Mouse (Mus musculus) intestine, postnatal 0 days (tissue): ENCODE data around the gene Arhgap9. TPM values are rescaled to one million over a fixed set of nuclear protein-coding genes. Genes with fewer than 3 reads are reported as not detected.

Source experiments
- ATAC-seq: fragments of 200-750 bp; cut with Nextera tagmentation; 2 replicates; pipeline ENCODE4 v1.8.0; 2017; ENCODE audit warnings: mild to moderate bottlenecking, moderate TSS enrichment, moderate library complexity
- H3K27ac ChIP-seq: fragments of 300-500 bp; sonication (generic); 2 replicates; pipeline ENCODE4 v1.5.1; 2014; ENCODE audit warnings: mild to moderate bottlenecking, low read depth, low read length, moderate library complexity
- H3K27me3 ChIP-seq: fragments of 300-500 bp; sonication (generic); replicated peaks from 2 replicates; pipeline ENCODE4 v1.6.1; 2014; ENCODE audit warnings: low read length, mixed read lengths; ENCODE audit not compliant: control insufficient read depth, insufficient read depth
- H3K36me3 ChIP-seq: fragments of 300-500 bp; sonication (generic); 2 replicates; pipeline ENCODE4 v1.6.1; 2014; ENCODE audit warnings: mild to moderate bottlenecking, moderate library complexity; ENCODE audit not compliant: control insufficient read depth, insufficient read depth
- H3K4me1 ChIP-seq: fragments of 300-500 bp; sonication (generic); replicated peaks from 2 replicates; pipeline ENCODE4 v1.6.1; 2014; ENCODE audit warnings: antibody characterized with exemption, low read length, mixed read lengths; ENCODE audit not compliant: control insufficient read depth, insufficient read depth
- H3K4me2 ChIP-seq: fragments of 300-500 bp; sonication (generic); replicated peaks from 2 replicates; pipeline ENCODE4 v1.6.1; 2014; ENCODE audit warnings: low read depth, mild to moderate bottlenecking, moderate library complexity
- H3K4me3 ChIP-seq: fragments of 300-500 bp; sonication (generic); 2 replicates; pipeline ENCODE4 v1.5.1; 2014; ENCODE audit warnings: low read depth, low read length
- H3K9ac ChIP-seq: fragments of 300-500 bp; sonication (generic); 2 replicates; pipeline ENCODE4 v1.6.1; 2014; ENCODE audit warnings: mild to moderate bottlenecking, low read depth, low read length
- H3K9me3 ChIP-seq: fragments of 300-500 bp; sonication (generic); 2 replicates; pipeline ENCODE4 v1.6.1; 2016; ENCODE audit warnings: mixed run types; ENCODE audit not compliant: control insufficient read depth
- CTCF ChIP-seq: sonication (generic); IDR thresholded peaks from 2 replicates; pipeline ENCODE4 v1.5.1; 2016; ENCODE audit warnings: low read depth, mild to moderate bottlenecking, control low read depth, antibody characterized with exemption, moderate library complexity
- WGBS: fragments of 180-500 bp; shearing (Covaris S2); extraction: QIAGEN DNeasy Blood & Tissue Kit; methylation state at CpG from one replicate; pipeline ENCODE4 v1.1.7; 2014; 5-methylcytosine and 5-hydroxymethylcytosine counted together
- polyA plus RNA-seq: library from polyadenylated mRNA; unstranded; fragments of >200 nt; fragmentation: Nextera tagmentation; extraction: Ambion mirVana; gene quantifications from 2 replicates; pipeline ENCODE4 v1.2.1, GENCODE M21; 2015

The Arhgap9 gene
- polyA plus RNA-seq, 1 experiment from 2014 or later, result 9.5 TPM

- peak; percentile 49 for ATAC-seq
- peak; percentile 72 for TF ChIP-seq CTCF
Observed at GRCm38 (mm10) chr10:127324495-127324894, 2.7 kb downstream of the Arhgap9 start.

GRCm38 (mm10) chr10:127325454-127326016, 3.8 kb downstream of the Arhgap9 start:
- WGBS, result 43% methylated on average over 14 of the region's 14 CpGs
- Histone ChIP-seq H3K4me3 (peak overlapping the region; percentile 52), H3K27ac (no peak overlapping the region), H3K36me3 (no peaks in the 10 kb centered on the region; the same call in 1 of the 2 replicates), H3K4me1 (0 out of 2 replicates have a peak, but pooled peaks cover 4% of the 10 kb centered on the region), H3K9me3 (no peaks in the 10 kb centered on the region), H3K4me2 (peak overlapping the region; percentile 94), H3K9ac (no peak overlapping the region), H3K27me3 (0 out of 2 replicates have a peak, but pooled peaks cover 3% of the 10 kb centered on the region)
- no peak for TF ChIP-seq CTCF
- ATAC-seq, result 0 out of 2 replicates have a peak, but pooled peaks have one; percentile 1

More at GRCm38 (mm10) chr10:127324495-127324894, 2.7 kb downstream of the Arhgap9 start:
- H3K9ac ChIP-seq, result no peak overlapping the region
- 10% methylated on average over 7 of the region's 7 CpGs for WGBS
- H3K4me1 ChIP-seq, result 0 out of 2 replicates have a peak, but pooled peaks cover 4% of the 10 kb centered on the region
- H3K27me3 ChIP-seq, result 0 out of 2 replicates have a peak, but pooled peaks cover 3% of the 10 kb centered on the region
- no peak overlapping the region for H3K4me3 ChIP-seq
- H3K36me3 ChIP-seq, result no peaks in the 10 kb centered on the region
- H3K4me2 ChIP-seq, result no peak overlapping the region
- no peaks in the 10 kb centered on the region for H3K9me3 ChIP-seq
- H3K27ac ChIP-seq, result no peak overlapping the region

DNA sequence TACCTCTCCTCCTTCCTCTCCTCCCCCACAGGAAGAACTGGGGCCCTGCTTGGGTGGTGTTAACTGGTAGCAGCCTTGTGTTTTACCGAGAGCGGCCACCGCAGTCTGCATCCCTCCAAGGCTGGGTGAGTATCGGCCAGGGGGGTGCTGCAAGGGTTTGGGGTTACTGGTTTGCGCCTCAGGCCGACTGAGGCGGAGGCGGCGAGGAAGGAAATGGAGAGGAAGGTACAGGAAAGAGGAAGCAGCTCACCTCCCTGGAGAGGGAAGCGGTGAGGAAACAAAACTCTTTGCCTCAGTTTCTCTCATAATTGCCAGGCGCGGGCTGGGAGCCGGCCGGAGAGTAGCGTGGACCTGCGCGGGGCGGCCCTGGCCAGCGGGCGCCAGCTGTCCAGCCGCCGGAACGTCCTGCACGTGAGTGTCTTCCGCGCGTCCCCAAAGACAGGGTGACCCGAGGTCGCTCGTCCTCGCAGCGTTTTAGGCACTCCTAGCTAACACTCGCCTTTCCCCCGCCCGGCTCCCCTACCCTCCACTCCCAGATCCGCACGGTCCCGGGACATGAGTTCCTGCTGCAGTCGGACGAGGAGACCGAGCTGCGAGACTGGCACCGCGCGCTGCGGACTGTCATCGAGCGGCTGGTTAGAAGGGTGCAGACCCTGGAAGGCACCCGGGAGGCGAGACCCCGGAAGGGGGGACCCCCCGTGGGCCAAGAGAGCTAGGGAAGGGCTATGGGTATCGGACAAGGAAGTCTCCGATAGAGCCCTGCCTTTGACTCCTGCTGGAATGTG, 4.4 kb downstream of the Arhgap9 start:
- H3K4me3 ChIP-seq, result peak overlapping the region; percentile 52
- 2% methylated on average over 54 of the region's 54 CpGs for WGBS
- TF ChIP-seq CTCF, result no peak
- H3K36me3 ChIP-seq, result no peaks in the 10 kb centered on the region; the same call in 1 of the 2 replicates
- H3K9me3 ChIP-seq, result no peaks in the 10 kb centered on the region
- ATAC-seq, result peak; percentile 51
- 0 out of 2 replicates have a peak, but pooled peaks cover 4% of the 10 kb centered on the region for H3K4me1 ChIP-seq
- no peak overlapping the region for H3K27ac ChIP-seq
- H3K4me2 ChIP-seq, result peak overlapping the region; percentile 94
- H3K9ac ChIP-seq, result peak overlapping the region; percentile 50
- 0 out of 2 replicates have a peak, but pooled peaks cover 3% of the 10 kb centered on the region for H3K27me3 ChIP-seq

GRCm38 (mm10) chr10:127326828-127327227, 5.1 kb downstream of the Arhgap9 start:
- H3K9ac ChIP-seq, result peak overlapping the region; percentile 50
- peak overlapping the region; percentile 94 for H3K4me2 ChIP-seq
- peak overlapping the region; percentile 52 for H3K4me3 ChIP-seq
- H3K36me3 ChIP-seq, result no peaks in the 10 kb centered on the region; the same call in 1 of the 2 replicates
- TF ChIP-seq CTCF, result no peak
- no peak overlapping the region for H3K27ac ChIP-seq
- H3K27me3 ChIP-seq, result 0 out of 2 replicates have a peak, but pooled peaks cover 3% of the 10 kb centered on the region
- H3K4me1 ChIP-seq, result 0 out of 2 replicates have a peak, but pooled peaks cover 4% of the 10 kb centered on the region
- no peak for ATAC-seq
- WGBS, result 17% methylated on average over 29 of the region's 29 CpGs
- H3K9me3 ChIP-seq, result no peaks in the 10 kb centered on the region

DNA sequence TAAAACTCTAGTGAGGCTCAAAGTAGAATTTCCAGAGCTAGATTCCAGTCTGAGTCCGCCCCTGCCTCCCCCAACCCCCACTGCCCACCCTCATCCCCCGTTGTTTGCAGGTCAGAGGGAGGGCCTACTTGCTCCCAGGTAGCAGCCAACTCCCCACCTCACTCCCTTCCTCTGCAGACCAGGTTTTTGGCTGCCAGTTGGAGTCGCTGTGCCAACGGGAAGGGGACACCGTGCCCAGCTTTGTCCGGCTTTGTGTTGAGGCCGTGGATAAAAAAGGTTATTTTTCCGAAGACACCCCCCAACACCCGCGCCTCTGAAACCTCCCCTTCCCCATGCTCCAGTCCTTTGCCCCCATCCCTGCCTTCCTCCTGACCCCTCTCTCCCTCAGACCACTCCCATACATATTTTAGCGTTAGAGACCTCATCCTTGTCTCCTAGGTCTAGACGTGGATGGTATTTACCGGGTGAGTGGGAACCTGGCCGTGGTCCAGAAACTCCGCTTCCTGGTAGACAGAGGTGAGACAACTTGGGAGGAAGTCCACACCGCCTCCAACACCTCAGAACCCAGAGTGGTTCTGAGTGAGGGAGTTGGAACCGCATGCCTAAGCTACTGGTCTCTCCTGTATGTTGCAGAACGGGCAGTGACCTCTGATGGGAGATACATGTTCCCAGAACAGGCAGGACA, 5.8 kb downstream of the Arhgap9 start:
- Histone ChIP-seq H3K4me3 (no peak overlapping the region), H3K4me2 (no peak overlapping the region), H3K4me1 (0 out of 2 replicates have a peak, but pooled peaks cover 4% of the 10 kb centered on the region), H3K9me3 (no peaks in the 10 kb centered on the region), H3K27me3 (peaks cover 3% of the 10 kb centered on the region; the same call in 1 of the 2 replicates), H3K9ac (no peak overlapping the region), H3K36me3 (peaks cover 5% of the 10 kb centered on the region; the same call in 1 of the 2 replicates), H3K27ac (no peak overlapping the region)
- no peak for ATAC-seq
- no peak for TF ChIP-seq CTCF
- WGBS, result 64% methylated on average over 18 of the region's 18 CpGs
